Mouse (Mus musculus): ENCODE data around the gene Cox7a1. TPM values are rescaled to one million over a fixed set of nuclear protein-coding genes. Genes with fewer than 3 reads are reported as not detected.

The Cox7a1 gene
- polyA plus RNA-seq (2012; rRNA removed), result 0.43 and 0.52 TPM in 2 replicates

- peaks cover 18% of the 10 kb centered on the region for H3K36me3 ChIP-seq (ENCODE audit: control insufficient read depth, insufficient read depth, low read length)
- peak within 1 kb of the TSS; percentile 19; the same call in 1 of the 2 replicates for H3K4me3 ChIP-seq (ENCODE audit: extremely low read depth, insufficient read depth, insufficient read length)
- H3K27ac ChIP-seq (ENCODE audit: insufficient read depth, low read length), result no peak within 1 kb of the TSS
- TF ChIP-seq CTCF (IDR thresholded peaks at IDR 0.05; ENCODE audit: extremely low read depth, insufficient read depth, insufficient read length, insufficient replicate concordance), result no peak
- TF ChIP-seq POLR2A (IDR thresholded peaks at IDR 0.05; ENCODE audit: low read depth, low read length), result no peak
- peak; percentile 50 to 87 for DNase-seq (ENCODE audit: low read depth in 1 of 2, low spot score in 2 of 2)
- no peaks in the 10 kb centered on the region for H3K27me3 ChIP-seq (ENCODE audit: control insufficient read depth, insufficient read depth, low read length)
- no peaks in the 10 kb centered on the region; the same call in 1 of the 2 replicates for H3K4me1 ChIP-seq (ENCODE audit: control insufficient read depth, insufficient read depth, insufficient read length)
- WGBS, result under 1% methylated on average over 11 of the region's 11 CpGs
Measured at GRCm38 (mm10) chr7:30183879-30184289, at the start of gene Cox7a1. Cox7a1 (plus strand) TSS chr7:30184144.

GRCm38 (mm10) chr7:30136826-30137225 lies 47.1 kb upstream of the Cox7a1 start:
- H3K4me3 ChIP-seq (ENCODE audit: extremely low read depth, insufficient read depth, insufficient read length), result no peak overlapping the region
- TF ChIP-seq POLR2A (IDR thresholded peaks at IDR 0.05; ENCODE audit: low read depth, low read length) (no peak), CTCF (IDR thresholded peaks at IDR 0.05; ENCODE audit: extremely low read depth, insufficient read depth, insufficient read length, insufficient replicate concordance) (no peak)
- no peak for DNase-seq (ENCODE audit: low read depth in 1 of 2, low spot score in 2 of 2)
- H3K27ac ChIP-seq (ENCODE audit: insufficient read depth, low read length), result no peak overlapping the region
- 94% methylated on average over 10 of the region's 10 CpGs for WGBS
- H3K27me3 ChIP-seq (ENCODE audit: control insufficient read depth, insufficient read depth, low read length), result no peaks in the 10 kb centered on the region
- H3K36me3 ChIP-seq (ENCODE audit: control insufficient read depth, insufficient read depth, low read length), result peaks cover 12% of the 10 kb centered on the region
- no peaks in the 10 kb centered on the region for H3K4me1 ChIP-seq (ENCODE audit: control insufficient read depth, insufficient read depth, insufficient read length)

DNA sequence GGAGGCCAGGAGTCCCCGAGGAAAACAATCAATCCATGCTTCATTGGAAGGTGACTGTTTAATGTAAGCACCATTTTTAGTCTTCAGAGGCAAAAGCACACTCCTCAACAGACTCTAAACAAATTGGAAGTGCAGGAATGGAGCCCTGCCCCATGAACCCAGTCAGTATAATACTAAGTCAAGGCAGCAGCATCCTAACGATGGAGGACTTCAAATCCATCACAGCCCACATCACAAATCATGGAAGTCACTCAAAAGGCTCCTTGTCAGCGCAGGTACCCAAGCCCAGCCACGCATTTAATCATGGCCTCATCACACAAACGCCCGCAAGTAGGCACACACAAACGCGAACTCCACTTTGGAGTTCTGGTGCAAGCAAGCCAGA lies 40.8 kb upstream of the Cox7a1 start:
- Histone ChIP-seq H3K27me3 (ENCODE audit: control insufficient read depth, insufficient read depth, low read length) (no peaks in the 10 kb centered on the region; the same call in 1 of the 2 replicates), H3K4me3 (ENCODE audit: extremely low read depth, insufficient read depth, insufficient read length) (peak overlapping the region; percentile 43; the same call in 1 of the 2 replicates), H3K27ac (ENCODE audit: insufficient read depth, low read length) (no peak overlapping the region), H3K36me3 (ENCODE audit: control insufficient read depth, insufficient read depth, low read length) (no peaks in the 10 kb centered on the region; the same call in 1 of the 2 replicates), H3K4me1 (ENCODE audit: control insufficient read depth, insufficient read depth, insufficient read length) (no peaks in the 10 kb centered on the region)
- 14% methylated on average over 8 of the region's 8 CpGs for WGBS
- no peak for TF ChIP-seq POLR2A (IDR thresholded peaks at IDR 0.05; ENCODE audit: low read depth, low read length)
- no peak for TF ChIP-seq CTCF (IDR thresholded peaks at IDR 0.05; ENCODE audit: extremely low read depth, insufficient read depth, insufficient read length, insufficient replicate concordance)
- DNase-seq (ENCODE audit: low read depth in 1 of 2, low spot score in 2 of 2), result no peak

- TF ChIP-seq CTCF (IDR thresholded peaks at IDR 0.05; ENCODE audit: extremely low read depth, insufficient read depth, insufficient read length, insufficient replicate concordance), result no peak
- TF ChIP-seq POLR2A (IDR thresholded peaks at IDR 0.05; ENCODE audit: low read depth, low read length), result no peak
- H3K36me3 ChIP-seq (ENCODE audit: control insufficient read depth, insufficient read depth, low read length), result no peaks in the 10 kb centered on the region
- 4% methylated on average over 35 of the region's 35 CpGs for WGBS
- DNase-seq (ENCODE audit: low read depth in 1 of 2, low spot score in 2 of 2), result peak in 1 of 2 experiments; percentile 22
- no peaks in the 10 kb centered on the region; the same call in 1 of the 2 replicates for H3K27me3 ChIP-seq (ENCODE audit: control insufficient read depth, insufficient read depth, low read length)
- peak overlapping the region; percentile 43; the same call in 1 of the 2 replicates for H3K4me3 ChIP-seq (ENCODE audit: extremely low read depth, insufficient read depth, insufficient read length)
- no peak overlapping the region for H3K27ac ChIP-seq (ENCODE audit: insufficient read depth, low read length)
- H3K4me1 ChIP-seq (ENCODE audit: control insufficient read depth, insufficient read depth, insufficient read length), result no peaks in the 10 kb centered on the region
Measured at GRCm38 (mm10) chr7:30143555-30144209, 40.3 kb upstream of the Cox7a1 start.

DNA sequence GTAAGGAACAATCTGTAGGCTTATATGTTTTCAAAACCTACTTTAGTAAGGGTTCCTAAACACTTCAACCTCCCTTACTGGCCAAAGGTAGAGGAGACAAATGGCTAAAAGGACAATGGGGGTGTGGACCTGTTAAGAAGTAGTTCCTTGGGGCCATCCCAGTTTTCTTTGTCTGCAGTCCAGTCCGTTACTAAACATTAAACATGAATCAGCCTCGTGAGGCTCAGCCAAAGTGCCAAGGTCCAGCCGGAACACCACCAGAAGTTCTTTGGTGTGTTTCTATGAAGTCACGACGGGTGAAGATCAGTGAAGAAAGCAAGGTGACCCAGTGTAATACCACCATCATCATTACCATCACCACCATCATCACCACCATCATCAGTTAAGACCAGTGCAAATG lies 36.9 kb upstream of the Cox7a1 start:
- TF ChIP-seq CTCF (IDR thresholded peaks at IDR 0.05; ENCODE audit: extremely low read depth, insufficient read depth, insufficient read length, insufficient replicate concordance), result no peak
- no peak for TF ChIP-seq POLR2A (IDR thresholded peaks at IDR 0.05; ENCODE audit: low read depth, low read length)
- no peak for DNase-seq (ENCODE audit: low read depth in 1 of 2, low spot score in 2 of 2)
- no peak overlapping the region for H3K27ac ChIP-seq (ENCODE audit: insufficient read depth, low read length)
- no peak overlapping the region for H3K4me3 ChIP-seq (ENCODE audit: extremely low read depth, insufficient read depth, insufficient read length)
- 92% methylated on average over 5 of the region's 5 CpGs for WGBS
- no peaks in the 10 kb centered on the region for H3K4me1 ChIP-seq (ENCODE audit: control insufficient read depth, insufficient read depth, insufficient read length)
- H3K27me3 ChIP-seq (ENCODE audit: control insufficient read depth, insufficient read depth, low read length), result no peaks in the 10 kb centered on the region; the same call in 1 of the 2 replicates
- H3K36me3 ChIP-seq (ENCODE audit: control insufficient read depth, insufficient read depth, low read length), result no peaks in the 10 kb centered on the region

DNA sequence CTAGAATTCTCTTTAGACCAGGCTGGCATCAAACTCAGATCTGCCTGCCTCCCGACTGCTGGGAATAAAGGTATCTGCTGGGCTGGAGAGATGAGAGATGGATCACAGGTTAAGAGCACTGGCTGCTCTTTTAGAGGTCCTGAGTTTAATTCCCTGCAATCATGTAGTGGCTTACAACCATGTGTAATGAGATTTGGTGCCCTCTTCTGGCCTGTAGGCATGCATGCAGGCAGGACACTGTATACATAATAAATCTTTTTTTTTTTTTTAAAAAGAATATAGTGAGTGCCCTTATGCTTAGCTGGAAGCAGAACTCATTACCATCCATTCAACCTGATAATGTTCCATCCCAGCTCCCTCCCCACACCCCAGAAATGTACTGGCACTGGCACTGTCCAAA lies 29.9 kb upstream of the Cox7a1 start:
- no peaks in the 10 kb centered on the region for H3K27me3 ChIP-seq (ENCODE audit: control insufficient read depth, insufficient read depth, low read length)
- TF ChIP-seq POLR2A (IDR thresholded peaks at IDR 0.05; ENCODE audit: low read depth, low read length), result no peak
- TF ChIP-seq CTCF (IDR thresholded peaks at IDR 0.05; ENCODE audit: extremely low read depth, insufficient read depth, insufficient read length, insufficient replicate concordance), result no peak
- no peak overlapping the region for H3K4me3 ChIP-seq (ENCODE audit: extremely low read depth, insufficient read depth, insufficient read length)
- H3K27ac ChIP-seq (ENCODE audit: insufficient read depth, low read length), result no peak overlapping the region
- WGBS, result 94% methylated on average over 1 of the region's 1 CpGs
- DNase-seq (ENCODE audit: low read depth in 1 of 2, low spot score in 2 of 2), result no peak
- H3K36me3 ChIP-seq (ENCODE audit: control insufficient read depth, insufficient read depth, low read length), result peaks cover 5% of the 10 kb centered on the region; the same call in 1 of the 2 replicates
- H3K4me1 ChIP-seq (ENCODE audit: control insufficient read depth, insufficient read depth, insufficient read length), result no peaks in the 10 kb centered on the region

- peaks cover 9% of the 10 kb centered on the region for H3K36me3 ChIP-seq (ENCODE audit: control insufficient read depth, insufficient read depth, low read length)
- no peak overlapping the region for H3K27ac ChIP-seq (ENCODE audit: insufficient read depth, low read length)
Measured at GRCm38 (mm10) chr7:30155507-30155906, 28.4 kb upstream of the Cox7a1 start.

More at GRCm38 (mm10) chr7:30155507-30155906, 28.4 kb upstream of the Cox7a1 start:
- TF ChIP-seq CTCF (IDR thresholded peaks at IDR 0.05; ENCODE audit: extremely low read depth, insufficient read depth, insufficient read length, insufficient replicate concordance), result no peak
- no peak for TF ChIP-seq POLR2A (IDR thresholded peaks at IDR 0.05; ENCODE audit: low read depth, low read length)
- no peak for DNase-seq (ENCODE audit: low read depth in 1 of 2, low spot score in 2 of 2)
- Histone ChIP-seq H3K4me1 (ENCODE audit: control insufficient read depth, insufficient read depth, insufficient read length) (no peaks in the 10 kb centered on the region), H3K4me3 (ENCODE audit: extremely low read depth, insufficient read depth, insufficient read length) (no peak overlapping the region), H3K27me3 (ENCODE audit: control insufficient read depth, insufficient read depth, low read length) (no peaks in the 10 kb centered on the region)
- 93% methylated on average over 3 of the region's 3 CpGs for WGBS

Measured in spleen, adult 2 months (tissue).